Mouse (Mus musculus) heart, embryonic 11.5 days (tissue): ENCODE results near the gene BC035044. TPM values are rescaled to one million over a fixed set of nuclear protein-coding genes. Genes with fewer than 3 reads are reported as not detected.
"Not testable (repeated sequence)": the region's sequence is repeated elsewhere in the genome, so short reads cannot be mapped to it uniquely, and the experiment has no call there.

Experiments used
- ATAC-seq: fragments of 200-750 bp; cut with Nextera tagmentation; replicated peaks from 2 replicates; pipeline ENCODE4 v1.8.0; 2017; ENCODE audit warnings: moderate library complexity; ENCODE audit not compliant: insufficient number of reproducible peaks, low FRiP score, low TSS enrichment
- H3K27ac ChIP-seq: fragments of 300-500 bp; sonication (generic); 2 replicates; pipeline ENCODE4 v1.5.1; 2014; ENCODE audit warnings: mild to moderate bottlenecking, low read depth, low read length
- H3K27me3 ChIP-seq: fragments of 300-500 bp; sonication (generic); 2 replicates; pipeline ENCODE4 v1.6.1; 2014; ENCODE audit warnings: mild to moderate bottlenecking, low read length, mixed read lengths; ENCODE audit not compliant: control insufficient read depth, insufficient read depth
- H3K36me3 ChIP-seq: fragments of 300-500 bp; sonication (generic); 2 replicates; pipeline ENCODE4 v1.6.1; 2014; ENCODE audit warnings: mild to moderate bottlenecking, low read length, moderate library complexity, mixed read lengths; ENCODE audit not compliant: control insufficient read depth, insufficient read depth
- H3K4me1 ChIP-seq: fragments of 300-500 bp; sonication (generic); 2 replicates; pipeline ENCODE4 v1.6.1; 2014; ENCODE audit warnings: low read length; ENCODE audit not compliant: control insufficient read depth, insufficient read depth
- H3K4me2 ChIP-seq: fragments of 300-500 bp; sonication (generic); 2 replicates; pipeline ENCODE4 v1.6.1; 2014; ENCODE audit warnings: mild to moderate bottlenecking, moderate library complexity
- H3K4me3 ChIP-seq: fragments of 300-500 bp; sonication (generic); 2 replicates; pipeline ENCODE4 v1.5.1; 2014; ENCODE audit warnings: low read depth, low read length
- H3K9ac ChIP-seq: fragments of 300-500 bp; sonication (generic); 2 replicates; pipeline ENCODE4 v1.6.1; 2014; ENCODE audit warnings: mild to moderate bottlenecking, low read depth, low read length, moderate library complexity
- H3K9me3 ChIP-seq: fragments of 300-500 bp; sonication (generic); replicated peaks from 2 replicates; pipeline ENCODE4 v1.6.1; 2016; ENCODE audit warnings: low read length; ENCODE audit not compliant: control insufficient read depth
- WGBS: fragments of 180-500 bp; shearing (Covaris S2); extraction: QIAGEN DNeasy Blood & Tissue Kit; methylation state at CpG from one replicate; pipeline ENCODE4 v1.1.7; 2014; ENCODE audit not compliant: insufficient replicate concordance; 5-methylcytosine and 5-hydroxymethylcytosine counted together
- polyA plus RNA-seq: library from polyadenylated mRNA; unstranded; fragments of >200 nt; fragmentation: Nextera tagmentation; extraction: Ambion mirVana; gene quantifications from 2 replicates; pipeline ENCODE4 v1.2.1, GENCODE M21; 2014

BC035044 gene
- polyA plus RNA-seq, 1 experiment from 2014 or later = 0.69 TPM

DNA sequence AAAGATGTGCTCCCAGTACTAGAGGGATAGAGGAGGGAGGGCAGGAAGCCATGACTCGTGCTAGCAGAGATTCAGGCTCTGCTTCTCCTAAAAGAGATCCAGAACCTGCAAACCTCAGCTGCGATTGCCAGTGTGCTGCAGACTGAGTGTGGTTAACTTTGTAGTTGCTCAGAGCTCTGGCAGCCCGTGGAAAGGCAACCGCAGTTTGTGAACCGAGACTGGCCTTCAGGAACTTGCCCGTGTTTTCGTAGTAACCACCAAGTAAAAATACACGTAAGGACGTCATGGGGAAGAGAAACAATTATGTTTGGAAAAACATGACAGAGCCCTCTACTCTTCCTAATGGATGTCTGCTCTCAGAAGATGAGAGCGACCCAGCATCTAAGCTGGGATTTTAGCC is 57.9 kb downstream of the BC035044 start:
- no peak for ATAC-seq
- H3K27ac ChIP-seq = no peak overlapping the region
- 72% methylated on average over 10 of the region's 10 CpGs for WGBS
- no peak overlapping the region for H3K9ac ChIP-seq
- H3K27me3 ChIP-seq = no peaks in the 10 kb centered on the region
- H3K4me3 ChIP-seq = no peak overlapping the region
- peaks cover 3% of the 10 kb centered on the region; the same call in 1 of the 2 replicates for H3K4me1 ChIP-seq
- H3K36me3 ChIP-seq = no peaks in the 10 kb centered on the region
- no peaks in the 10 kb centered on the region for H3K9me3 ChIP-seq
- no peak overlapping the region for H3K4me2 ChIP-seq

DNA sequence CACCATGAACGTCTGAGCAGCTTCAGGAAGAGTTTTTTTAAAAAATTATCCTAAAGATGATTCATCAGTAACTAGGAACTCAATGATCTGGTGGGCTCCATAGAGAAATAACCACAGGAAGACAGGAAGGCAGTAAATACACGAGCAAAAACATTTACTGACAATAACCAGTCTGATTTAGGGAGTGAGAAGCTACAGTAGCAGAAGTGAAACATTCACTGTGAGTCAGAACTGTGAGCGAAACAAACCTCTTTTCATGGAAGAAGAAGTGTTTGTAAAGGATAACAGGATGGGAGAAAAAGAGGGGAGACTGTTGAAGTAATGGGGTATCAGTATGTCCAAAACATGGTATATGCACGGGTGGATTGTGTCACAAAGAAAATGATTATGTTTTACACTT is 61.1 kb downstream of the BC035044 start:
- Histone ChIP-seq H3K4me3 (no peak overlapping the region), H3K9ac (no peak overlapping the region)
- WGBS = 53% methylated on average over 4 of the region's 4 CpGs

DNA sequence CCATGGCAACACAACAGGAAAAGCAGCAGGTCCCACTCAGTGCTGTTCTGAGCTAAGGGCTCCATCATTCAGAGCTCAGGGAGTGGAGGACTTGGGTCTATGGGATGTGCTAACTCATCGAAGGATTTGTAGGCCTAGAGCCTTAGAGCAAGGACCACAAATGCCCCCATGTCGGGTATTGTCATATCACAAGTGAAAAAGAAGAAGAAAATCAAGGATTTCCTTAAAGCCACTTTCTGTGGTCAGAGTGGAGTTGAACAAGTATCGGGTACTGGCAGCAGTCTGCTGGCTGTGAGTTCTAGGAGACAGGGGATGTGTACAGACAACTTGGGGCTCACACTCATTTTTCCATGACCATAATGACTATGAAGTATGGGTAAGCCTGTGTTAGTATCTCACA is 64.1 kb downstream of the BC035044 start:
- Histone ChIP-seq H3K36me3 (no peaks in the 10 kb centered on the region), H3K9me3 (no peaks in the 10 kb centered on the region), H3K9ac (no peak overlapping the region), H3K4me1 (no peaks in the 10 kb centered on the region), H3K27ac (no peak overlapping the region), H3K4me3 (no peak overlapping the region), H3K27me3 (no peaks in the 10 kb centered on the region; the same call in 1 of the 2 replicates), H3K4me2 (no peak overlapping the region)
- ATAC-seq = no peak
- WGBS = 78% methylated on average over 3 of the region's 3 CpGs

More for the DNA sequence above, 61.1 kb downstream of the BC035044 start:
- Histone ChIP-seq H3K27me3 (no peaks in the 10 kb centered on the region), H3K9me3 (no peaks in the 10 kb centered on the region), H3K27ac (no peak overlapping the region), H3K4me2 (no peak overlapping the region), H3K36me3 (no peaks in the 10 kb centered on the region), H3K4me1 (no peaks in the 10 kb centered on the region)
- ATAC-seq = no peak

DNA sequence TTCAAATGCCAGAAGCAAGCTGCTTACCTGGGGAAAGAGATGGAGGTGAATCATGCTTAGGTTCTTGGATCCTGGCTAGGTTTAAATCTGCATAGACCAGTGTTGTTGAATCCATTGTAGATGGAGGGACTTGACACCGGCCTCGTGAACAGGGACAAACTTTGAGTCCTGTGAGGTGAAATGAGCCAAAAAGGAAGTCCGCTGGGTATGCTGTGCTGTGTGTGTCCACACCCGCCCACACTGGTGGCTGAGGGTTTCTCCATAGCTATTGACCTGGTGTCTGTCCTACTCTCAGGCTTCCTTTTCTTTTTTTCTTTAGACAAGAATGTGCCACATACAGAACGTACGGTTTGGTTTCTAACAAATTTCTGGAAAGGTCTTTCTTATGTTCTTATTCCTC is 64.8 kb downstream of the BC035044 start, which contains the start of the genes Gm44511 and Klrb1b:
Gm44511 (minus strand) TSS at position 184 of the 400 bp plus-strand sequence.
Klrb1b (minus strand) TSS at position 200 of the 400 bp plus-strand sequence.
- no peaks in the 10 kb centered on the region; the same call in 1 of the 2 replicates for H3K27me3 ChIP-seq
- 82% methylated on average over 6 of the region's 6 CpGs for WGBS
- no peak within 1 kb of the TSS for H3K27ac ChIP-seq
- H3K4me3 ChIP-seq = no peak within 1 kb of the TSS
- H3K4me2 ChIP-seq = no peak within 1 kb of the TSS
- no peak for ATAC-seq
- no peaks in the 10 kb centered on the region for H3K4me1 ChIP-seq
- H3K9ac ChIP-seq = no peak within 1 kb of the TSS
- no peaks in the 10 kb centered on the region for H3K9me3 ChIP-seq
- H3K36me3 ChIP-seq = no peaks in the 10 kb centered on the region

DNA sequence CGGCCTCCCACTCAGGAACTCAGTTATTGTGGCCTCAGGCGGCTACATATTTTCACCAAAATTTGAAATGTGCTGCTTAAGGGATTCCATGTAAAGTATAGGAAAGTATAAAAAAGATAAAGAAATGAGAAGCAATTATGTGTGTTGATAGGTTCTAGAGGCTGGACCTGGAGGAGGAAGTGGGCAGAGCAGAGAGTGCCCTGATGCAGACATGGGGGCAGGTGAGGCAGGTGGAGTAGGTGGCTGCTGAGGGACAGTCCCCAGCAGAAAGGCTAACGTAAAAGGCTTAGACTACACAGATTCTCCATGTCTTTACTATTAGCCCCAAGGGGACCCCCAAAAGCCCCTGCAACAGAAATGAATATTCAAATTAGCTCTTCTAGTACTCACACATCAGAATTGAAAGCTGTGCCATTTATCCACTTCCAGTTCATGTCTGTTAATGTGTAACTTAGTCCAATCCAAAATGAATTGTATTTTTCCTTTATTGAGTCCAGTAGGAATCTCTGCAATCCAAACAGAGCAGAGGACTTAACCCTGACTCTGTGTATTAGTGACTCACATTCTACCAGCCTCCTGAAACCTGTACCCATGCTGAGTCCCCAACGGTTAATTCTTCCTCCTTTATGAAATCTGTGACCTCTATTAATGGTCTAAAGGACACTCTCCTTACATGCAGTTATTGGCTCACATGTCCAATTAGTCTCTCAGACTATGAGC is 72.7 kb downstream of the BC035044 start:
- Histone ChIP-seq H3K4me2 (no peak overlapping the region), H3K4me1 (no peaks in the 10 kb centered on the region), H3K36me3 (no peaks in the 10 kb centered on the region), H3K4me3 (no peak overlapping the region), H3K27ac (no peak overlapping the region), H3K9me3 (no peaks in the 10 kb centered on the region), H3K27me3 (no peaks in the 10 kb centered on the region), H3K9ac (no peak overlapping the region)
- ATAC-seq = no peak
- 72% methylated on average over 4 of the region's 4 CpGs for WGBS

DNA sequence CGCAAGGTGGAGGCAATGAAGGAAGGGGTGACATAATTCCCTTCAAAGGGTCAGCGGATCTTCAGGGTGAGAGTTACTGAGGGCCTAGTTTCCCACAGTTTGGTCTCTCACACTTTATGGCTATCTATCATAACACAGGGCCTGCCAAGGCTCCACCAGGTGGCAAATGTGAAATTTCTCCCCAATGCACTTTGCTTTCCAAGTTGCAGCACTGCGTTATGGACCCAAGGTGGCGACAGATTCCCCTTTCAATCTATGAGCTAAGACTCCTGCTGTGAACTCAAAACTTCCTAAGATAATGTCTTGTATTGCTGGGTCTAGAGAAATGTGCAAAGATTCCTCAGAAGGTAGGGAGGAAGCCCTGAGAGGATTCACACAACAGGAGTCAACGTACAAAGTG is 82.4 kb downstream of the BC035044 start:
- H3K4me1 ChIP-seq = no peaks in the 10 kb centered on the region
- WGBS = 82% methylated on average over 5 of the region's 5 CpGs
- ATAC-seq = no peak

DNA sequence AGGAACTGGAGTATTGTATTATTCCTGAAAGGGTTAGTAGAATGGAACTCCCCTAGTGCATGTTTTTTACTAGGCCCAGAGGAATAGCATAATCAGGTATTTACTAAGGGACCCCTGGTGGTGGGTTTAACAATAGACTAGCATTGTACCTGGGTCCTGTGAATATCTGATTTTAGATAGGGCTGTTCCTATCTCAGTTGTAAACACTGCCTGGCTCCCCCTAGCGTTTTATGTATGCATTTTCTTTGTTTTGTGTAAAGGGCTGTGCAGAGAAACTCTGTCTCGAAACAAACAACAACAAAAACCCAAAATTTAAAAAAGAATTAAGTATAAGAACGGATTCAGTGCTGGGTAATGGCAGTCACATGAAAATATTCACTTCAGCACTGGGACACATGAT is 83.9 kb downstream of the BC035044 start:
- H3K9me3 ChIP-seq = no peaks in the 10 kb centered on the region
- no peak overlapping the region for H3K4me2 ChIP-seq
- no peak for ATAC-seq
- H3K36me3 ChIP-seq = no peaks in the 10 kb centered on the region
- H3K9ac ChIP-seq = no peak overlapping the region
- WGBS = 71% methylated on average over 3 of the region's 3 CpGs
- H3K4me3 ChIP-seq = no peak overlapping the region
- H3K4me1 ChIP-seq = no peaks in the 10 kb centered on the region
- H3K27ac ChIP-seq = no peak overlapping the region
- no peaks in the 10 kb centered on the region for H3K27me3 ChIP-seq

More for the DNA sequence above, 82.4 kb downstream of the BC035044 start:
- Histone ChIP-seq H3K9ac (no peak overlapping the region), H3K4me3 (no peak overlapping the region), H3K27me3 (no peaks in the 10 kb centered on the region), H3K9me3 (no peaks in the 10 kb centered on the region), H3K4me2 (no peak overlapping the region), H3K27ac (no peak overlapping the region), H3K36me3 (no peaks in the 10 kb centered on the region)

DNA sequence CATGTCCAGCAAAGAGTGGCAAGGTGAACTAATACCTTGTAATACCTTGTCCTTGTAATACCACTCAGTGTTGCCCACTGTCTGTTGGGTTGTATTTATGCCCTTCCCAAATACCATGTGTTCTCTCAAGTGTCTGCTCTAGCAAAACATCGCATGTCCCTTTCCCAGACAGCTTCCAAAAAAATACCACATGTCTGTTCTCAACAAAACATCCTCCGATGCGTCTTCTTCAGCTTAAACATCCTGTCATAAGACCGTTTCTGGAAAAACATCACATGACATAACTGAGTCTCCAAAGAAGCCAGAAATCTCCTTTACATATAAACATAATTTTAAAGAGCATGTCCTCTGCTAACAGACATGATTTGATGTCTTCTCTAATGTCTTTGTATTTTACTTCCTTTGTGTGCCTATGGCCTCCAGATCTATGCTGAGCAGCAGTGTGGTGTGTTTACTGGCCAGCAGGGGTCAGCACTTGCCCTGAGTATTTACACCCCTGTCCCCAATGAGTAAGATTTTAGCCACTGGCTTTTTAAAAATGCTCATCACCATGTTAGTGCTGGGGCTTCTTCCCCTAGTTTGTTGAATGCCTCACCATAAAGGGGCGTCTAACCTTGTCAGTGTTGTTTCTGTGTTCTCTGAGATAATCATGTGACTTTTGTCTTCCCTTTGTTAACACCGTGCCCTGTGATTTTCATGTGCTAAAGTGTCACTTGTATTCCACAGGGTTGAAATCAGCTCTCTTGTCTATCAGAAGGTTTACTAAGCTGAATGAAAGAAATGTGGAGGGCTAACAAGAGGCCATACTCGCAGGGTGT is 85.9 kb downstream of the BC035044 start:
- not testable (repeated sequence) for ATAC-seq, H3K27me3 ChIP-seq, H3K36me3 ChIP-seq, H3K4me3 ChIP-seq, H3K4me1 ChIP-seq, H3K9ac ChIP-seq, H3K4me2 ChIP-seq, H3K27ac ChIP-seq, H3K9me3 ChIP-seq
- WGBS = 68% methylated on average over 7 of the region's 7 CpGs
